Mouse (Mus musculus) limb, embryonic 12.5 days (tissue): ENCODE results near the gene Stil. TPM values are rescaled to one million over a fixed set of nuclear protein-coding genes. Genes with fewer than 3 reads are reported as not detected.
A peak's percentile ranks its signal among the peaks of the same experiment; 100 is the strongest.

ENCODE experiments used
- ATAC-seq: fragments of 200-750 bp; cut with Nextera tagmentation; 2 replicates; pipeline ENCODE4 v1.8.0; 2017; ENCODE audit warnings: low read depth, moderate TSS enrichment; ENCODE audit not compliant: insufficient number of reproducible peaks, insufficient read depth, low FRiP score, low TSS enrichment
- H3K27ac ChIP-seq: fragments of 300-500 bp; sonication (generic); 2 replicates; pipeline ENCODE4 v1.5.1; 2016; ENCODE audit warnings: mild to moderate bottlenecking, moderate library complexity
- H3K27me3 ChIP-seq: fragments of 300-500 bp; sonication (generic); 2 replicates; pipeline ENCODE4 v1.6.1; 2016; ENCODE audit warnings: mild to moderate bottlenecking, moderate library complexity
- H3K36me3 ChIP-seq: fragments of 300-500 bp; sonication (generic); 2 replicates; pipeline ENCODE4 v1.6.1; 2016; ENCODE audit warnings: mild to moderate bottlenecking, moderate library complexity
- H3K4me1 ChIP-seq: fragments of 300-500 bp; sonication (generic); replicated peaks from 2 replicates; pipeline ENCODE4 v1.6.1; 2016
- H3K4me2 ChIP-seq: fragments of 300-500 bp; sonication (generic); 2 replicates; pipeline ENCODE4 v1.6.1; 2016; ENCODE audit warnings: mild to moderate bottlenecking, moderate library complexity
- H3K4me3 ChIP-seq: fragments of 300-500 bp; sonication (generic); replicated peaks from 2 replicates; pipeline ENCODE4 v1.5.1; 2016; ENCODE audit warnings: mild to moderate bottlenecking
- H3K9ac ChIP-seq: fragments of 300-500 bp; sonication (generic); replicated peaks from 2 replicates; pipeline ENCODE4 v1.6.1; 2016; ENCODE audit warnings: mild to moderate bottlenecking, moderate library complexity
- H3K9me3 ChIP-seq: fragments of 300-500 bp; sonication (generic); 2 replicates; pipeline ENCODE4 v1.6.1; 2016; ENCODE audit warnings: mild to moderate bottlenecking, moderate library complexity
- WGBS: fragments of 180-500 bp; shearing (Covaris S2); methylation state at CpG from one replicate; pipeline ENCODE4 v1.1.7; 2016; 5-methylcytosine and 5-hydroxymethylcytosine counted together
- polyA plus RNA-seq: library from polyadenylated mRNA; unstranded; fragments of >200 nt; fragmentation: Nextera tagmentation; extraction: Ambion mirVana; gene quantifications from 2 replicates; pipeline ENCODE4 v1.2.1, GENCODE M21; 2016

Stil gene
- polyA plus RNA-seq, 1 experiment from 2014 or later = 16.9 TPM

GRCm38 (mm10) chr4:115079821-115080349, 79.9 kb downstream of the Stil start:
- ATAC-seq = no peak
- WGBS = 41% methylated on average over 5 of the region's 5 CpGs
- no peaks in the 10 kb centered on the region for H3K9me3 ChIP-seq
- peaks cover 9% of the 10 kb centered on the region; the same call in 1 of the 2 replicates for H3K4me1 ChIP-seq
- no peak overlapping the region for H3K9ac ChIP-seq
- no peak overlapping the region for H3K27ac ChIP-seq
- H3K4me3 ChIP-seq = no peak overlapping the region
- H3K4me2 ChIP-seq = no peak overlapping the region
- H3K27me3 ChIP-seq = peaks cover 18% of the 10 kb centered on the region; the same call in 1 of the 2 replicates
- H3K36me3 ChIP-seq = no peaks in the 10 kb centered on the region

GRCm38 (mm10) chr4:115083031-115083430, 83.1 kb downstream of the Stil start:
- Histone ChIP-seq H3K9me3 (no peaks in the 10 kb centered on the region), H3K27me3 (peaks cover 37% of the 10 kb centered on the region), H3K4me3 (no peak overlapping the region), H3K36me3 (no peaks in the 10 kb centered on the region), H3K4me2 (no peak overlapping the region), H3K9ac (no peak overlapping the region), H3K4me1 (peaks cover 9% of the 10 kb centered on the region; the same call in 1 of the 2 replicates), H3K27ac (no peak overlapping the region)
- ATAC-seq = no peak
- WGBS = 72% methylated on average over 3 of the region's 3 CpGs

GRCm38 (mm10) chr4:115085522-115086095, 85.7 kb downstream of the Stil start:
- Histone ChIP-seq H3K9me3 (no peaks in the 10 kb centered on the region), H3K9ac (no peak overlapping the region), H3K4me3 (no peak overlapping the region), H3K4me1 (no peaks in the 10 kb centered on the region), H3K4me2 (no peak overlapping the region), H3K27me3 (peaks cover 63% of the 10 kb centered on the region), H3K36me3 (no peaks in the 10 kb centered on the region), H3K27ac (no peak overlapping the region)
- 17% methylated on average over 6 of the region's 6 CpGs for WGBS
- ATAC-seq = no peak

- Histone ChIP-seq H3K9ac (no peak overlapping the region), H3K27ac (no peak overlapping the region), H3K4me2 (no peak overlapping the region), H3K9me3 (no peaks in the 10 kb centered on the region), H3K4me1 (no peaks in the 10 kb centered on the region), H3K4me3 (no peak overlapping the region), H3K36me3 (no peaks in the 10 kb centered on the region), H3K27me3 (peaks cover 66% of the 10 kb centered on the region)
- WGBS = 70% methylated on average over 4 of the region's 4 CpGs
- no peak for ATAC-seq
These were observed 86.3 kb downstream of the Stil start for GRCm38 (mm10) chr4:115086257-115086656.

GRCm38 (mm10) chr4:115086763-115087415, 86.9 kb downstream of the Stil start:
- no peak overlapping the region for H3K4me3 ChIP-seq
- H3K27me3 ChIP-seq = peaks cover 69% of the 10 kb centered on the region
- WGBS = 61% methylated on average over 3 of the region's 3 CpGs
- no peaks in the 10 kb centered on the region for H3K9me3 ChIP-seq
- ATAC-seq = no peak
- no peak overlapping the region for H3K9ac ChIP-seq
- H3K27ac ChIP-seq = no peak overlapping the region
- H3K36me3 ChIP-seq = no peaks in the 10 kb centered on the region
- H3K4me1 ChIP-seq = no peaks in the 10 kb centered on the region
- H3K4me2 ChIP-seq = no peak overlapping the region

- no peaks in the 10 kb centered on the region for H3K36me3 ChIP-seq
- H3K9ac ChIP-seq = no peak within 1 kb of the TSS
- no peaks in the 10 kb centered on the region for H3K9me3 ChIP-seq
- peak within 1 kb of the TSS; percentile 6 for H3K4me2 ChIP-seq
- H3K27ac ChIP-seq = no peak within 1 kb of the TSS
- WGBS = 16% methylated on average over 11 of the region's 11 CpGs
- H3K27me3 ChIP-seq = peaks cover 79% of the 10 kb centered on the region
- H3K4me3 ChIP-seq = 0 out of 2 replicates have a peak within 1 kb of the TSS, but pooled peaks have one; percentile 3
- ATAC-seq = no peak
- no peaks in the 10 kb centered on the region for H3K4me1 ChIP-seq
These were observed 88.8 kb downstream of the Stil start, which contains the start of gene Pdzk1ip1 for GRCm38 (mm10) chr4:115088611-115089338. Gene Pdzk1ip1 (plus strand): TSS chr4:115088708.

- Histone ChIP-seq H3K27ac (no peak overlapping the region), H3K27me3 (peaks cover 88% of the 10 kb centered on the region), H3K4me1 (peaks cover 2% of the 10 kb centered on the region), H3K9ac (no peak overlapping the region), H3K4me3 (no peak overlapping the region), H3K9me3 (no peaks in the 10 kb centered on the region), H3K36me3 (no peaks in the 10 kb centered on the region), H3K4me2 (no peak overlapping the region)
- ATAC-seq = no peak
- 66% methylated on average over 2 of the region's 2 CpGs for WGBS
These were observed 90.6 kb downstream of the Stil start for GRCm38 (mm10) chr4:115090592-115090991.

GRCm38 (mm10) chr4:115091806-115092205, 91.8 kb downstream of the Stil start:
- Histone ChIP-seq H3K27ac (no peak overlapping the region), H3K9me3 (no peaks in the 10 kb centered on the region), H3K27me3 (peaks cover 93% of the 10 kb centered on the region), H3K4me1 (peaks cover 8% of the 10 kb centered on the region), H3K9ac (no peak overlapping the region), H3K36me3 (no peaks in the 10 kb centered on the region), H3K4me3 (no peak overlapping the region), H3K4me2 (no peak overlapping the region)
- 68% methylated on average over 3 of the region's 3 CpGs for WGBS
- ATAC-seq = no peak

Other genes starting within 250 kb of the Stil start
- gene Gm12830, start 178.4 kb upstream of the Stil start, polyA plus RNA-seq = not detected in 2 replicates
- gene Foxd2, start 91.3 kb upstream of the Stil start, polyA plus RNA-seq = 1.4 and 1.9 TPM in 2 replicates
- not detected in 2 replicates for gene Foxe3, start 74.1 kb upstream of the Stil start, polyA plus RNA-seq
- gene Cmpk1, start 12.9 kb upstream of the Stil start, polyA plus RNA-seq = 81.8 and 89.3 TPM in 2 replicates
- 1.4 and 1.9 TPM in 2 replicates for gene Tal1, start 56.3 kb downstream of the Stil start, polyA plus RNA-seq
- gene Pdzk1ip1, start 88.5 kb downstream of the Stil start, polyA plus RNA-seq = 9.3 and 11.2 TPM in 2 replicates
- gene Cyp4x1, start 134.1 kb downstream of the Stil start, polyA plus RNA-seq = not detected in 2 replicates
- not detected in 2 replicates for gene Cyp4a29, start 241.9 kb downstream of the Stil start, polyA plus RNA-seq